Mouse (Mus musculus): ENCODE measurements around the gene Isy1. TPM values are rescaled to one million over a fixed set of nuclear protein-coding genes. Genes with fewer than 3 reads are reported as not detected.
"Not testable (repeated sequence)": the region's sequence is repeated elsewhere in the genome, so short reads cannot be mapped to it uniquely, and the experiment has no call there.

Gene Isy1
- total and polyA plus RNA-seq, 2 experiments from 2014 or later, result 16.7 to 40.5 TPM

DNA sequence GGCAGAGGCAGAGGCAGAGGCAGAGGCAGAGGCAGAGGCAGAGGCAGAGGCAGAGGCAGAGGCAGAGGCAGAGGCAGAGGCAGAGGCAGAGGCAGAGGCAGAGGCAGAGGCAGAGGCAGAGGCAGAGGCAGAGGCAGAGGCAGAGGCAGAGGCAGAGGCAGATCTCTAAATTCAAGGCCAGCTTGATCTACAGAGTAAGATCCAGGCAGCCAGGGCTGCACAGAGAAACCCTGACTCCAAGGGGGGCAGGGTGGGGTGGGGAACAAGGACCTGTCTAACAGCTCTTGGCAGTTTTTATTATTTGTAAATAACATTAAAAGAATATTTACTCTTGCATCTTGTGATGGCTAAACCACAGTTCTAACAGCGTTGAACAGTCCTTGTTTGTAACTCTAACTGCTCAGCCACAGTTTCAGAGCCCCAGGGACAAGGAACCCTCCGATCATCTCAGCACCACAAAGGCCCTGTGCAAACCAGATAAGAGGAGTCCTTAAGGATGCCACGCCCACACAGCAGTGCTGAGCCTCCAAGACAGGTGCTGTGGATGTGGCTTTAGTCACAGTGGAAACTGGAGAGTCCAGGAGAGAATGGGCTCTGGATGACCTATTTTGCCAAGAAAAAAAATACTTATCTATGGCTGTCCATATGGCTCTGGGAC is 62.9 kb downstream of the Isy1 start:
- no peak for DNase-seq (ENCODE audit: low spot score)
- H3K27me3 ChIP-seq (ENCODE audit: control insufficient read depth, insufficient read depth, low read length), result no peaks in the 10 kb centered on the region
- no peak for TF ChIP-seq CTCF (IDR thresholded peaks at IDR 0.05; ENCODE audit: low read depth)
- no peak for TF ChIP-seq EP300 (IDR thresholded peaks at IDR 0.05; ENCODE audit: low read depth)
- no peak for ATAC-seq (ENCODE audit: insufficient read depth, low read depth)
- no peaks in the 10 kb centered on the region for H3K4me1 ChIP-seq (ENCODE audit: control insufficient read depth, insufficient read depth)
- H3K4me3 ChIP-seq (ENCODE audit: low read depth, low read length), result no peak overlapping the region
- H3K4me2 ChIP-seq (ENCODE audit: low read depth, low read length), result no peak overlapping the region
- no peak overlapping the region for H3K9ac ChIP-seq (replicated peaks; ENCODE audit: low read depth, low read length)
- H3K9me3 ChIP-seq (replicated peaks; ENCODE audit: control insufficient read depth, low read length), result no peaks in the 10 kb centered on the region
- no peaks in the 10 kb centered on the region for H3K36me3 ChIP-seq (replicated peaks; ENCODE audit: control insufficient read depth, insufficient read depth, low read length)
- 55% methylated on average over 3 of the region's 3 CpGs for whole genome bisulfite sequencing
- H3K27ac ChIP-seq (ENCODE audit: low read depth), result no peak overlapping the region

DNA sequence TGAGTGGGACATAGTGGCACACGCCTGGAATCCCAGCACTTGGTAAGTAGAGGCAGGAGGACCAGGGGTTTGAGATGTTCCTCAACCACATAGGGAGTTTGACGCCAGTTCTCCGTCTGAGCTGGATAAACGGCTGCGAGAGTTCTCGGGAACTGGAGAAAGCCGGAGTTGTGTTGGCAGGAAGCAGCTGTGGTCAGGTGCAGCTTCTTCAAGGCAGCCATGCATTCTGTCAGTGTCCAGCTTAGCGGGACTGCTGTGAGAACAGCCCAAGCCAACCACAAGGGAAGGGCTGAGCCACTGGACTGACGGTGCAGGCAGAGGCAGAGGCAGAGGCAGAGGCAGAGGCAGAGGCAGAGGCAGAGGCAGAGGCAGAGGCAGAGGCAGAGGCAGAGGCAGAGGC is 63.7 kb downstream of the Isy1 start:
- no peak overlapping the region for H3K4me2 ChIP-seq (ENCODE audit: low read depth, low read length)
- ATAC-seq (ENCODE audit: insufficient read depth, low read depth), result no peak
- no peaks in the 10 kb centered on the region for H3K36me3 ChIP-seq (replicated peaks; ENCODE audit: control insufficient read depth, insufficient read depth, low read length)
- H3K4me1 ChIP-seq (ENCODE audit: control insufficient read depth, insufficient read depth), result no peaks in the 10 kb centered on the region
- no peak for TF ChIP-seq EP300 (IDR thresholded peaks at IDR 0.05; ENCODE audit: low read depth)
- no peak for TF ChIP-seq CTCF (IDR thresholded peaks at IDR 0.05; ENCODE audit: low read depth)
- no peak overlapping the region for H3K9ac ChIP-seq (replicated peaks; ENCODE audit: low read depth, low read length)
- no peak overlapping the region for H3K4me3 ChIP-seq (ENCODE audit: low read depth, low read length)
- no peak overlapping the region for H3K27ac ChIP-seq (ENCODE audit: low read depth)
- no peaks in the 10 kb centered on the region for H3K27me3 ChIP-seq (ENCODE audit: control insufficient read depth, insufficient read depth, low read length)
- H3K9me3 ChIP-seq (replicated peaks; ENCODE audit: control insufficient read depth, low read length), result no peaks in the 10 kb centered on the region
- DNase-seq (ENCODE audit: low spot score), result no peak
- 73% methylated on average over 9 of the region's 9 CpGs for WGBS

DNA sequence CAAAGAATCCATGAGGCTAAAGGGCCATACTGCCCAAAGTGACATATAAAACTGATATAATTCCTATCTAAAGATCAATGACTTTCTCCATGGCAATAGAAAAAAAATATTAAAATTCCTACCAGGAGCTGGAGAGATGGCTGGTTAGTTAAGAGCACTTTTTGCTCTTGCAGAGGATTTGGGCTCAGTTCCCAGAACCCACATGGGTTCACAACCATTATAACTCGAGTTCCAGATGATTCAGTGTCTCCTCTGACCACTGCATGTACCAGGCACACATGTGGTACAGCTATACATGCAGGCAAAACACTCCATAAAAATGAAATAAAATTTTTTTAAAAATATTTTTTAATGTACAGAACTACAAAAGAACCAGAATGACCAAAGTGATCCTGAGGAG is 64.1 kb downstream of the Isy1 start:
- TF ChIP-seq EP300 (IDR thresholded peaks at IDR 0.05; ENCODE audit: low read depth), result no peak
- TF ChIP-seq CTCF (IDR thresholded peaks at IDR 0.05; ENCODE audit: low read depth), result no peak
- no peak for ATAC-seq (ENCODE audit: insufficient read depth, low read depth)
- no peaks in the 10 kb centered on the region for H3K9me3 ChIP-seq (replicated peaks; ENCODE audit: control insufficient read depth, low read length)
- no peak overlapping the region for H3K4me2 ChIP-seq (ENCODE audit: low read depth, low read length)
- no peaks in the 10 kb centered on the region for H3K4me1 ChIP-seq (ENCODE audit: control insufficient read depth, insufficient read depth)
- H3K27ac ChIP-seq (ENCODE audit: low read depth), result no peak overlapping the region
- no peak for DNase-seq (ENCODE audit: low spot score)
- no peaks in the 10 kb centered on the region for H3K36me3 ChIP-seq (replicated peaks; ENCODE audit: control insufficient read depth, insufficient read depth, low read length)
- no peaks in the 10 kb centered on the region for H3K27me3 ChIP-seq (ENCODE audit: control insufficient read depth, insufficient read depth, low read length)
- WGBS, result 42% methylated on average over 1 of the region's 1 CpGs
- no peak overlapping the region for H3K9ac ChIP-seq (replicated peaks; ENCODE audit: low read depth, low read length)
- H3K4me3 ChIP-seq (ENCODE audit: low read depth, low read length), result no peak overlapping the region

GRCm38 (mm10) chr6:87770626-87771025 is 68.0 kb downstream of the Isy1 start:
- peak; percentile 9 for DNase-seq (ENCODE audit: low spot score)
- TF ChIP-seq CTCF (IDR thresholded peaks at IDR 0.05; ENCODE audit: low read depth) (peak; percentile 50), EP300 (IDR thresholded peaks at IDR 0.05; ENCODE audit: low read depth) (no peak)
- ATAC-seq (ENCODE audit: insufficient read depth, low read depth), result no peak
- 39% methylated on average over 8 of the region's 8 CpGs for WGBS
- Histone ChIP-seq H3K4me2 (ENCODE audit: low read depth, low read length) (no peak overlapping the region), H3K4me1 (ENCODE audit: control insufficient read depth, insufficient read depth) (no peaks in the 10 kb centered on the region), H3K36me3 (replicated peaks; ENCODE audit: control insufficient read depth, insufficient read depth, low read length) (no peaks in the 10 kb centered on the region), H3K4me3 (ENCODE audit: low read depth, low read length) (no peak overlapping the region), H3K9ac (replicated peaks; ENCODE audit: low read depth, low read length) (no peak overlapping the region), H3K9me3 (replicated peaks; ENCODE audit: control insufficient read depth, low read length) (no peaks in the 10 kb centered on the region), H3K27ac (ENCODE audit: low read depth) (no peak overlapping the region), H3K27me3 (ENCODE audit: control insufficient read depth, insufficient read depth, low read length) (no peaks in the 10 kb centered on the region)

- H3K9ac ChIP-seq (replicated peaks; ENCODE audit: low read depth, low read length); H3K36me3 ChIP-seq (replicated peaks; ENCODE audit: control insufficient read depth, insufficient read depth, low read length); H3K4me3 ChIP-seq (ENCODE audit: low read depth, low read length); H3K27me3 ChIP-seq (ENCODE audit: control insufficient read depth, insufficient read depth, low read length); H3K4me2 ChIP-seq (ENCODE audit: low read depth, low read length); H3K27ac ChIP-seq (ENCODE audit: low read depth); ATAC-seq (ENCODE audit: insufficient read depth, low read depth); DNase-seq (ENCODE audit: low spot score); H3K4me1 ChIP-seq (ENCODE audit: control insufficient read depth, insufficient read depth); H3K9me3 ChIP-seq (replicated peaks; ENCODE audit: control insufficient read depth, low read length): not testable (repeated sequence)
- WGBS, result 93% methylated on average over 2 of the region's 2 CpGs
Measured at GRCm38 (mm10) chr6:87764296-87764695, 74.3 kb downstream of the Isy1 start.

Other genes with a start within 250 kb of the Isy1 start
- gene Prokr1, start 248.1 kb downstream of the Isy1 start, total RNA-seq (2014; rRNA removed; ENCODE audit: low replicate concordance), result 1.7 and 2.2 TPM in 2 replicates
- 0.11 and 0.25 TPM in 2 replicates for gene Prokr1, start 248.1 kb downstream of the Isy1 start, polyA plus RNA-seq (2015; fragmentation: Nextera tagmentation; extraction: Ambion mirVana)
- gene Aplf, start 166.6 kb downstream of the Isy1 start, total RNA-seq (2014; rRNA removed; ENCODE audit: low replicate concordance), result 1.6 and 2.0 TPM in 2 replicates
- 2.7 and 4.2 TPM in 2 replicates for gene Aplf, start 166.6 kb downstream of the Isy1 start, polyA plus RNA-seq (2015; fragmentation: Nextera tagmentation; extraction: Ambion mirVana)
- 0.77 TPM in 1 of 2 replicates, not detected in the other for gene Efcc1, start 107.9 kb downstream of the Isy1 start, total RNA-seq (2014; rRNA removed; ENCODE audit: low replicate concordance)
- 0.62 and 0.75 TPM in 2 replicates for gene Efcc1, start 107.9 kb downstream of the Isy1 start, polyA plus RNA-seq (2015; fragmentation: Nextera tagmentation; extraction: Ambion mirVana)
- 0.19 and 0.23 TPM in 2 replicates for gene Gp9, start 60.7 kb downstream of the Isy1 start, total RNA-seq (2014; rRNA removed; ENCODE audit: low replicate concordance)
- 0.89 and 1.0 TPM in 2 replicates for gene Gp9, start 60.7 kb downstream of the Isy1 start, polyA plus RNA-seq (2015; fragmentation: Nextera tagmentation; extraction: Ambion mirVana)
- 11.8 and 19.7 TPM in 2 replicates for gene Rab43, start 26.6 kb downstream of the Isy1 start, total RNA-seq (2014; rRNA removed; ENCODE audit: low replicate concordance)
- gene Rab43, start 26.6 kb downstream of the Isy1 start, polyA plus RNA-seq (2015; fragmentation: Nextera tagmentation; extraction: Ambion mirVana), result 6.7 and 6.8 TPM in 2 replicates
- not detected in 2 replicates for gene Gm45140, start 3.0 kb downstream of the Isy1 start, total RNA-seq (2014; rRNA removed; ENCODE audit: low replicate concordance)
- gene Gm45140, start 3.0 kb downstream of the Isy1 start, polyA plus RNA-seq (2015; fragmentation: Nextera tagmentation; extraction: Ambion mirVana), result 0.58 and 1.1 TPM in 2 replicates
- gene Cnbp, start 12.3 kb upstream of the Isy1 start, total RNA-seq (2014; rRNA removed; ENCODE audit: low replicate concordance), result 247 and 318 TPM in 2 replicates
- gene Cnbp, start 12.3 kb upstream of the Isy1 start, polyA plus RNA-seq (2015; fragmentation: Nextera tagmentation; extraction: Ambion mirVana), result 553 and 591 TPM in 2 replicates
- gene Copg1, start 49.0 kb upstream of the Isy1 start, total RNA-seq (2014; rRNA removed; ENCODE audit: low replicate concordance), result 92.4 and 95.1 TPM in 2 replicates
- gene Copg1, start 49.0 kb upstream of the Isy1 start, polyA plus RNA-seq (2015; fragmentation: Nextera tagmentation; extraction: Ambion mirVana), result 66.3 and 67.1 TPM in 2 replicates
- gene Hmces, start 75.1 kb upstream of the Isy1 start, total RNA-seq (2014; rRNA removed; ENCODE audit: low replicate concordance), result 8.7 and 40.9 TPM in 2 replicates
- 16.2 and 18.0 TPM in 2 replicates for gene Hmces, start 75.1 kb upstream of the Isy1 start, polyA plus RNA-seq (2015; fragmentation: Nextera tagmentation; extraction: Ambion mirVana)
- 2.8 and 31.9 TPM in 2 replicates for gene H1fx, start 142.8 kb upstream of the Isy1 start, total RNA-seq (2014; rRNA removed; ENCODE audit: low replicate concordance)
- gene H1fx, start 142.8 kb upstream of the Isy1 start, polyA plus RNA-seq (2015; fragmentation: Nextera tagmentation; extraction: Ambion mirVana), result 5.8 and 7.8 TPM in 2 replicates
- gene Rab7, start 206.5 kb upstream of the Isy1 start, total RNA-seq (2014; rRNA removed; ENCODE audit: low replicate concordance), result 62.7 and 90.1 TPM in 2 replicates
- 193 and 196 TPM in 2 replicates for gene Rab7, start 206.5 kb upstream of the Isy1 start, polyA plus RNA-seq (2015; fragmentation: Nextera tagmentation; extraction: Ambion mirVana)
- 120 and 133 TPM in 2 replicates for gene Rpn1, start 245.7 kb upstream of the Isy1 start, total RNA-seq (2014; rRNA removed; ENCODE audit: low replicate concordance)
- gene Rpn1, start 245.7 kb upstream of the Isy1 start, polyA plus RNA-seq (2015; fragmentation: Nextera tagmentation; extraction: Ambion mirVana), result 99.0 and 104 TPM in 2 replicates

Data from heart, postnatal 0 days (tissue).